Mouse (Mus musculus) adrenal gland, adult 18-20 months (tissue): ENCODE data around the gene Gns. TPM values are rescaled to one million over a fixed set of nuclear protein-coding genes. Genes with fewer than 3 reads are reported as not detected.

Source experiments
- DNase-seq, 2 experiments: peaks; one replicate each; pipeline ENCODE4 v3.0.0; 2021 to 2022; ENCODE audit warnings: low spot score in 2 of 2
- total RNA-seq, 2 experiments: library from RNA; stranded (reverse); gene quantifications; 1 replicate in 1 of 2; 2 replicates in 1 of 2; pipeline ENCODE4 v1.2.3; 2021

Gns gene
- total RNA-seq, 2 experiments from 2014 or later, result 154 to 231 TPM

GRCm38 (mm10) chr10:121364306-121364705, 584 bp upstream of the Gns start:
- DNase-seq, result no peak

GRCm38 (mm10) chr10:121365781-121366272, 937 bp downstream of the Gns start:
- DNase-seq, result no peak

GRCm38 (mm10) chr10:121367271-121367670, 2.4 kb downstream of the Gns start:
- DNase-seq, result no peak

- DNase-seq, result no peak
These were observed 2.9 kb downstream of the Gns start for GRCm38 (mm10) chr10:121367780-121368179.

- DNase-seq, result no peak
These were observed 4.0 kb downstream of the Gns start for GRCm38 (mm10) chr10:121368783-121369465.

- no peak for DNase-seq
These were observed 5.9 kb downstream of the Gns start for GRCm38 (mm10) chr10:121370777-121371176.

GRCm38 (mm10) chr10:121374013-121374412, 9.1 kb downstream of the Gns start:
- DNase-seq, result no peak

GRCm38 (mm10) chr10:121374693-121375620, 10.1 kb downstream of the Gns start:
- DNase-seq, result no peak

- no peak for DNase-seq
These were observed 11.0 kb downstream of the Gns start for GRCm38 (mm10) chr10:121375649-121376493.

GRCm38 (mm10) chr10:121376530-121377271, 11.8 kb downstream of the Gns start:
- no peak for DNase-seq

GRCm38 (mm10) chr10:121379387-121379786, 14.5 kb downstream of the Gns start:
- no peak for DNase-seq

GRCm38 (mm10) chr10:121381280-121381679, 16.4 kb downstream of the Gns start:
- DNase-seq, result no peak

- no peak for DNase-seq
These were observed 19.8 kb downstream of the Gns start for GRCm38 (mm10) chr10:121384710-121385109.

- no peak for DNase-seq
These were observed 20.8 kb downstream of the Gns start for GRCm38 (mm10) chr10:121385695-121386094.

- no peak for DNase-seq
These were observed 21.5 kb downstream of the Gns start for GRCm38 (mm10) chr10:121386347-121386746.

- no peak for DNase-seq
These were observed 25.7 kb downstream of the Gns start for GRCm38 (mm10) chr10:121390602-121391001.

GRCm38 (mm10) chr10:121391901-121392300, 27.0 kb downstream of the Gns start:
- no peak for DNase-seq

- DNase-seq, result no peak
These were observed 29.4 kb downstream of the Gns start for GRCm38 (mm10) chr10:121394270-121394669.

- DNase-seq, result peak in 1 of 2 experiments; percentile 31
These were observed 30.0 kb downstream of the Gns start for GRCm38 (mm10) chr10:121394789-121395325.

- DNase-seq, result no peak
These were observed 30.8 kb downstream of the Gns start for GRCm38 (mm10) chr10:121395542-121396176.
